Comparison of ENCODE assay signal across 8 mouse cellular contexts in genomic region chr7:16046481-16047337, GRCm38 (mm10). TPM values are rescaled to one million over a fixed set of nuclear protein-coding genes. Genes with fewer than 3 reads are reported as not detected.
DNase-seq lines count a peak whose midpoint lies in the region; ATAC-seq and TF ChIP-seq lines count a peak whose summit lies in the region.

No protein-coding gene starts in this region.

- H3K4me2 ChIP-seq in heart, embryonic 15.5 days: peak overlapping the region; percentile 95
- H3K4me2 ChIP-seq in liver, embryonic 15.5 days: peak overlapping the region; percentile 99
- H3K4me2 ChIP-seq in neural tube, embryonic 11.5 days (ENCODE audit: low read depth): peak overlapping the region; percentile 87

- peak overlapping the region; percentile 97 for H3K4me3 ChIP-seq in forebrain, embryonic 10.5 days
- H3K4me3 ChIP-seq in heart, embryonic 15.5 days: peak overlapping the region; percentile 92
- peak overlapping the region; percentile 88 for H3K4me3 ChIP-seq in liver, embryonic 15.5 days (replicated peaks)
- H3K4me3 ChIP-seq in neural tube, embryonic 11.5 days (ENCODE audit: low read depth, low read length): peak overlapping the region; percentile 95

- H3K4me1 ChIP-seq in forebrain, embryonic 10.5 days: peaks cover 60% of the 10 kb centered on the region
- peaks cover 54% of the 10 kb centered on the region for H3K4me1 ChIP-seq in heart, embryonic 15.5 days (replicated peaks)
- H3K4me1 ChIP-seq in liver, embryonic 15.5 days (replicated peaks): peaks cover 83% of the 10 kb centered on the region
- H3K4me1 ChIP-seq in neural tube, embryonic 11.5 days (ENCODE audit: control insufficient read depth, insufficient read depth, low read length): peaks cover 36% of the 10 kb centered on the region

- under 1% methylated on average over 46 of the region's 46 CpGs for WGBS in forebrain, embryonic 10.5 days
- 0% methylated on average over 46 of the region's 46 CpGs for WGBS in heart, embryonic 15.5 days
- WGBS in liver, embryonic 15.5 days (ENCODE audit: insufficient replicate concordance): 1% methylated on average over 44 of the region's 46 CpGs
- WGBS in neural tube, embryonic 11.5 days: under 1% methylated on average over 46 of the region's 46 CpGs

- H3K27me3 ChIP-seq in forebrain, embryonic 10.5 days (ENCODE audit: poor library complexity, severe bottlenecking): no peaks in the 10 kb centered on the region
- H3K27me3 ChIP-seq in heart, embryonic 15.5 days: no peaks in the 10 kb centered on the region
- no peaks in the 10 kb centered on the region for H3K27me3 ChIP-seq in liver, embryonic 15.5 days
- no peaks in the 10 kb centered on the region for H3K27me3 ChIP-seq in neural tube, embryonic 11.5 days (ENCODE audit: control insufficient read depth, insufficient read depth, low read length)

- TF ChIP-seq CTCF in brain, embryonic 14.5 days (IDR thresholded peaks at IDR 0.05; ENCODE audit: borderline replicate concordance, extremely low read depth, insufficient read depth, insufficient read length): no peak

- DNase-seq in CD4-positive, CD25-positive, alpha-beta regulatory T cell, adult 2 months (ENCODE audit: low read depth, low spot score): peak; percentile 76
- peak; percentile 82 for DNase-seq in brain, embryonic 14.5 days (ENCODE audit: low read depth)
- DNase-seq in forebrain, embryonic 10.5 days (ENCODE audit: extremely low spot score, low spot score): peak; percentile 70
- DNase-seq in kidney, postnatal 14 days: peak; percentile 84
- DNase-seq in neural tube, embryonic 11.5 days (ENCODE audit: low spot score): peak; percentile 74
- DNase-seq in telencephalon, adult 2 months (ENCODE audit: low read depth, low spot score): peak; percentile 39

- ATAC-seq in heart, embryonic 15.5 days (replicated peaks; ENCODE audit: insufficient number of reproducible peaks, insufficient read depth, low FRiP score, low read depth): peak; percentile 18
- peak; percentile 38 for ATAC-seq in liver, embryonic 15.5 days (ENCODE audit: insufficient read depth)
- peak; percentile 31 for ATAC-seq in neural tube, embryonic 11.5 days (ENCODE audit: insufficient read depth, low FRiP score, low TSS enrichment)

- H3K27ac ChIP-seq in forebrain, embryonic 10.5 days: peak overlapping the region; percentile 99
- H3K27ac ChIP-seq in heart, embryonic 15.5 days: peak overlapping the region; percentile 95
- peak overlapping the region; percentile 91 for H3K27ac ChIP-seq in liver, embryonic 15.5 days (replicated peaks)
- H3K27ac ChIP-seq in neural tube, embryonic 11.5 days (ENCODE audit: low read depth, low read length): peak overlapping the region; percentile 96

- peak; percentile 50; the same call in 1 of the 2 replicates for TF ChIP-seq POLR2A in brain, embryonic 14.5 days (IDR thresholded peaks at IDR 0.05; ENCODE audit: borderline replicate concordance, extremely low read depth, insufficient read depth, insufficient read length, poor library complexity, severe bottlenecking)

- peak overlapping the region; percentile 98 for H3K9ac ChIP-seq in heart, embryonic 15.5 days
- H3K9ac ChIP-seq in liver, embryonic 15.5 days: peak overlapping the region; percentile 92
- H3K9ac ChIP-seq in neural tube, embryonic 11.5 days (ENCODE audit: low read length): peak overlapping the region; percentile 99

- 0 out of 2 replicates have a peak, but pooled peaks cover 3% of the 10 kb centered on the region for H3K9me3 ChIP-seq in forebrain, embryonic 10.5 days
- no peaks in the 10 kb centered on the region for H3K9me3 ChIP-seq in heart, embryonic 15.5 days (replicated peaks)
- no peaks in the 10 kb centered on the region for H3K9me3 ChIP-seq in liver, embryonic 15.5 days (replicated peaks)
- H3K9me3 ChIP-seq in neural tube, embryonic 11.5 days (ENCODE audit: control insufficient read depth, low read length): no peaks in the 10 kb centered on the region

- H3K36me3 ChIP-seq in forebrain, embryonic 10.5 days (replicated peaks): peaks cover 15% of the 10 kb centered on the region
- H3K36me3 ChIP-seq in heart, embryonic 15.5 days: no peaks in the 10 kb centered on the region
- H3K36me3 ChIP-seq in liver, embryonic 15.5 days (replicated peaks): no peaks in the 10 kb centered on the region; the same call in 1 of the 2 replicates
- H3K36me3 ChIP-seq in neural tube, embryonic 11.5 days (ENCODE audit: control insufficient read depth, insufficient read depth, low read length): no peaks in the 10 kb centered on the region

RNA-seq across cellular contexts. Expression of gene Bicra, which starts 1.0 kb away (rescaled TPM):
- 12.8 and 28.5 TPM in 2 replicates for polyA plus RNA-seq in brain, embryonic 14.5 days (2012; rRNA removed)
- polyA plus RNA-seq in forebrain, embryonic 10.5 days (2016; fragmentation: Nextera tagmentation; extraction: Ambion mirVana): 7.0 and 7.7 TPM in 2 replicates
- 3.5 and 5.7 TPM in 2 replicates for polyA plus RNA-seq in heart, embryonic 15.5 days (2015; fragmentation: Nextera tagmentation; extraction: Ambion mirVana)
- polyA plus RNA-seq in liver, embryonic 15.5 days (2015; fragmentation: Nextera tagmentation; extraction: Ambion mirVana): 1.6 and 1.9 TPM in 2 replicates
- 7.5 and 8.7 TPM in 2 replicates for polyA plus RNA-seq in neural tube, embryonic 11.5 days (2014; fragmentation: Nextera tagmentation; extraction: Ambion mirVana)

RNA-seq across cellular contexts. Expression of gene Zfp541, which starts 14.9 kb away (rescaled TPM):
- 0.09 and 0.18 TPM in 2 replicates for polyA plus RNA-seq in brain, embryonic 14.5 days (2012; rRNA removed)
- 0.10 TPM in 1 of 2 replicates, not detected in the other for polyA plus RNA-seq in forebrain, embryonic 10.5 days (2016; fragmentation: Nextera tagmentation; extraction: Ambion mirVana)
- polyA plus RNA-seq in heart, embryonic 15.5 days (2015; fragmentation: Nextera tagmentation; extraction: Ambion mirVana): not detected in 2 replicates
- not detected in 2 replicates for polyA plus RNA-seq in liver, embryonic 15.5 days (2015; fragmentation: Nextera tagmentation; extraction: Ambion mirVana)
- 0.08 TPM in 1 of 2 replicates, not detected in the other for polyA plus RNA-seq in neural tube, embryonic 11.5 days (2014; fragmentation: Nextera tagmentation; extraction: Ambion mirVana)

RNA-seq across cellular contexts. Expression of gene Napa, which starts 51.5 kb away (rescaled TPM):
- polyA plus RNA-seq in brain, embryonic 14.5 days (2012; rRNA removed): 192 and 199 TPM in 2 replicates
- polyA plus RNA-seq in forebrain, embryonic 10.5 days (2016; fragmentation: Nextera tagmentation; extraction: Ambion mirVana): 169 and 171 TPM in 2 replicates
- 130 and 161 TPM in 2 replicates for polyA plus RNA-seq in heart, embryonic 15.5 days (2015; fragmentation: Nextera tagmentation; extraction: Ambion mirVana)
- polyA plus RNA-seq in liver, embryonic 15.5 days (2015; fragmentation: Nextera tagmentation; extraction: Ambion mirVana): 159 and 169 TPM in 2 replicates
- polyA plus RNA-seq in neural tube, embryonic 11.5 days (2014; fragmentation: Nextera tagmentation; extraction: Ambion mirVana): 175 and 184 TPM in 2 replicates

Comparison
In these comparisons a context has a peak if more than half of its experiments do, and no peak if none do; other contexts are left out.
1. Peak in every context shown above with its lines: DNase-seq, ATAC-seq, H3K4me3 ChIP-seq and H3K27ac ChIP-seq.